Mouse (Mus musculus) T-helper 2 cell (primary cell): ENCODE measurements at regions not wholly inside any gene's neighbourhood (a gene's known extent, or its start where the extent isn't known, plus 50 kb on each side); places are given as distances from the start of the nearest gene placed in this dataset.

ENCODE experiments used
- in situ Hi-C: fragments of 300-600 bp; cut with MboI, MseI; formaldehyde crosslinking; loops from one replicate; pipeline ENCODE4 v1.15.1; 2025; ENCODE audit warnings: high pct_unique_total_duplicates

DNA sequence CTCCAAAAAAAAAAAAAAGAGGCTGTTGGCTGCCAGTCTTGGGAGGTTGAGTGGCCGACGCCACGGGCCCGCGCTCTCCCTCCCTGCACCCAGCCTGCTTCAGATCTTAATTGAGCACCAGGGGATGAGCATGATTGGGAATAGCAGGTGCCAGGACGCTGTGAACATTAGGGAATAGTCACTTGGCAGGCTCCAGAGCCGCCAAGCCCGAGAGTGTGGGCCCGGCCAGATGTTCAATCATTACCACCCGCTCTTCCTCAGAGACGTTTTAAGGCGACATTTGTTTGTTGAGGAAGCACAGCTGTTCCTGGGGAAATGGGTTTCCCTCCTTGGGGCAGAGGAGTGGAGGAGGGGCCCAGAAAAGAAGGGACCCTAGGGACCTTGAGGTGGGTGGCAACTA, 94.0 kb upstream of the Smad3 start:
- in situ Hi-C loops, result loop anchor here (5.0 kb wide), 1 partner anchor 715 kb away; no protein-coding TSS in a partner anchor

DNA sequence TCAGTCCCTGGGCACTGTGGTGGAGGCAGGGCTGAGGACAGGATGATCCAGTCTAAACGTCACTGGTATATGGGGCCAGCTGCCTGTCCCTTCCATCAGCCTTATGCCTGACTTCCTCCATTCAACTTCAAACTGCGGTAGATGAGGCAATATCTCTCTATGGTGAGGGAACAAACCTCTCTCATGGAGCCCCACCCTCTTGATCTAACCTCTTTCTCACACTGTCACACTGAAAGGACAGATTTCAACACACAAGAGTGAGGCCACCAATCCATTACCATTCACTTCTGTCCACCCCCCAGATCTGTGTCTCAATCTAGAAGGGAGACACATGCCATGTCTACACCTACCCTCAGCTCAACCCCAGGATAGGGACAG, 92.5 kb upstream of the Smad3 start:
- in situ Hi-C loops, result loop anchor here (5.0 kb wide), 1 partner anchor 713 kb away; no protein-coding TSS in a partner anchor

DNA sequence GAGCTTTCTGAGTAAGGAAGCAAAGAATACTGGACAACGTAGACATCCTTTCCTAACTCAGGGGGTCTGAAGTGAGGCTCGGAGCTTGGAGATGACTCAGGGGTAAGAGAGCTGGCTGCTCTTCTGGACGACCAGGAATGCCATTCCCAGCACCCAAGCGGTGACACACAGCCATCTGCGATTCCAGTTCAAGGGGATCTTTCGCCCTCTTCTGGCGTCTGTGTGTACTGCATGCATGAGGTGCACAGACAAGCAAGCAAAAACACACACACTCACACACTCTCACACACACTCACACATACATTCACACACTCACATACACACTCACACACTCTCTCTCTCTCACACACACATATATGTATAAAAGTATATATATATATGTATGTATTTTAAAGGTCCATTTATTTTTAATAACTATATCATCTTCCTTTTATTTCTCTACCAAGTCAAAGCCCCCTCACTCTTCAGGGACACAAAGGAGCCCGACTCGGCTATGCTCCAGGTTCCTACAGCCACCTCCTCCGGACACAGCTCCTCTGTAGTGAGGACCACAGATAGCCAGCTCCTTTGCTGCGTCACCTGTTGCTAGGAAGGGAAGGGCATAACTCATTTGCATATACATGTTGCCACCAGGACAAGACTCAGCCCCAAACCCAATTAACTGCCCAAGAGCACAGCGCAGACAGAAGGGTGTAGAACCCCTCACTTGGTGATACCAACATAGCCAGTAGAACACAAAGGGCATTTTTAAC, 91.9 kb upstream of the Smad3 start:
- in situ Hi-C loops, result loop anchor here (5.0 to 10.0 kb wide), 2 partner anchors 205 to 712 kb away; no protein-coding TSS in a partner anchor

DNA sequence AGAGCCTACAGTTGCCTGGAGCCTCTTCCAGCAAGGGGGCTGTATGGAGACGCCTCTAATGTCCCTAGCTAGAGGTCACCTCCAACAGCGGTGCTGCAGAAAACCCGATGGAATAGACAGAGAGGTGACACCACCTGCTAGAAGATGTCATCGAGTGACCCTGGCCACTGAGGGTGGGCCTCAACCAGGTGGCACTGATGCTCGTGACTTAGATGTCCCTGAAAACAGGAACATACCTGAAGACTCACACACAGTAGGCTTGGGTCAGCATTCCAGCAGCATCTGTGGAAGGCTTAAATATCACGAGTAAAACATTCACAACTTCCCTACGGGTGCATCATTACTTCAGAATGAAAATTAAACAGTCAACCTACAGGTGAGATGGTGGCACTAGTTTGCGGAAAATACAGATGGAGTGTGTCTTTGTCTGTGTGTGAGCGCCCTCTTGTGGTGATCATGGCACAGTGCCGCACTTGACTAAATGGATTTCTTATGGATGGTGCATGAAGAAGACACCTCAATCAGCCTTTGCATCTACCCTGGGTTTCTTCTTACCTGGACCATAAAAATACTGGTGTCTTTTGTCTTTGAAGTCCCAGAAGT, 86.2 kb upstream of the Smad3 start:
- in situ Hi-C loops, result loop anchor here (10.0 kb wide), 1 partner anchor 199 kb away; no protein-coding TSS in a partner anchor

DNA sequence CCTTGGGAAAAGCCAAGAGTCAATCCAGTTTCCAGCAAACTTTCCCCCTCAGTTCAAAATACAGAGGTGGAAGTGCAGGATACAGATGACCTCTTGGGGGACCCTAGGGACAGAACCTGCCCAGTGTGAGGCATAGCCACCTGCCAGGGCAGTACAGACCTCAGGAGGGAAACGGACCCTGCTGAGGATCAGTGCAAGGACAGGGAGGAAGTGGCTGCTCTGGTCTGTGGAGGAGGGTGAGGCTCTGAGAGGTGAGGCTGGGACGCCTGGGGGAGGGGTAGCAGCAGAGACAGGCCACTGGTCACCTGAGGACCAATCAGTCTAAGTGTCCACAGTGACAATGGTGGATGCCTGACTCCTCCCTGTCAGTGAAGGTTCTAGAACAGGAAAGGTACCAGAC, 85.6 kb upstream of the Smad3 start:
- in situ Hi-C loops, result loop anchor here (10.0 kb wide), 1 partner anchor 199 kb away; no protein-coding TSS in a partner anchor

- in situ Hi-C loops, result loop anchor here (10.0 kb wide), 1 partner anchor 196 kb away; no protein-coding TSS in a partner anchor
Measured at GRCm38 (mm10) chr9:63841102-63841501, 83.3 kb upstream of the Smad3 start.

- in situ Hi-C loops, result no loop called here
Measured at GRCm38 (mm10) chr9:63838996-63839772, 81.4 kb upstream of the Smad3 start.

DNA sequence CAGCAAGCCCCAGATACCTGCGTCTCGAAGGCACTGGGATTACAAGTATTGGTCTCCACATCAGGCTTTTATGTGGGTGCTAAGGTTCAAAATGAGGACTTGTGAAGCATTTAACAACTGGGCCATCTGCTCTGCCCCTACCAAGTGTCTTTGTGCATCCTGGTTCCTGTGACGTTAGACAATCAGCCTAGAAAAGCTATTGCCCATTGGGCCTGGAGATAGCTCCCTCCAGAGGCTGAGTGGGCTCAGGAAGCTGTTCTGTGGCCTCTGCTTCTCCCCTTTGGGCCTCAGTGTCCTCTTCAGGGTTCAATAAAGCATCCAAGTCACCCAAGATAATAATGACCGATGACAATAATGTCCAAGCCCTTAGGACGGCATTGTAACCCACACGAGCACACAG, 79.8 kb upstream of the Smad3 start:
- in situ Hi-C loops, result no loop called here

- in situ Hi-C loops, result no loop called here
Measured at GRCm38 (mm10) chr9:63836565-63837284, 78.9 kb upstream of the Smad3 start.

DNA sequence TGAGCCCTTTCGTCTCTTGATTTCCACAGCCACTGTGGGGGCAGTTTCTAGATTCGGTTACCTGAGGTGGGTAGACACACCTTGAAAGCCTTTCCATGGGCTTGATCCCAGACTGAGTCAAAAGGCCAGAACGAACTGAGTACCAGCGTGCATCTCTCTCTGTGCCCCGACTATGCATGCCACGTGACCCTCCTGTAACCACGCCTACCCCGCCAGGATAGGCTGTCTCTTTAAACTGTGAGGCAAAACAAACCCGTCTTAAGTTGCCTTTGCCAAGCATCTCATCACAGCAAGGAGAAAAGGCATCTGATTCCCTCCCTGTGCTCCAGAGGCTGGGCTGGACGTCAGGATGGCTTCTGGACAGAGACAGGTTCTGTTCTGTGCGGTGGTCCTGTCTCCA, 78.2 kb upstream of the Smad3 start:
- in situ Hi-C loops, result no loop called here

DNA sequence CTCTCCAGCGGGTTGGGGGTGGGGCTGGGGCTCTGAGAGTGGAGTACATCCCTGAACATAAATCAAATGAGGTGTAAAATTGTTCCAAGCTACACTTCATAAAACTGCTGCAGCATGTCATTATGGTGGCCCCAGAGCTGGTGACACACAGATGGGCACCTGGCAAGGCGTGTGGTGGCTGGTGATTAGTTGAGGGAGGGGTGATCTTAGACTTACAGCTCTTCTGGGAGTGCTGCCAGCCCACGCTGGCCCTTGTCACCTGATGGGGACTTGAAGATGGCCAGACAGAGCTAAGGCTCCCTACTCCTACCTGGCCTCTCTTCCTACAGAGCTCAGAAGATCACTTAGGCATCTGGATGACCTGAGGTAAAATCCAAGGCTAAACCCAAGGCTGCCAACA, 76.6 kb upstream of the Smad3 start:
- in situ Hi-C loops, result no loop called here

GRCm38 (mm10) chr9:63818163-63818562, 60.4 kb upstream of the Smad3 start:
- in situ Hi-C loops, result no loop called here

DNA sequence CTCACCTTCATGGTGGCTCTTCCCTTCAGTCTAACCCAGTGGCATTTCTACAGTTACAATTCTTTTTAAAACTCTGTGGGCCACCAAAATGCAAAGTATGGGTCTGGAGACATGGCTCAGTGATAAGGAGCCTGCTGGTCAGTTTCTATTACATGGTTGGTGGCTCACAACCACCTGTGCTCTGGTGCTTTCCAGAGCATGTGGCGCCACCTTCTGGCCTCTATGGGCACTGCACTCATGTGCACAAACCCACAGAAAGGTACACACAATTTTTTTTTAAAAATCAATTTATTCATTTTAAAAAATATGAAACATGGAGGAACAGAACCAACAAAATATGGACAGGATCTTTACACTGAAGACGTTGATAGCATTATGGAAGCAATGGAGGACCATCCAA, 58.7 kb upstream of the Smad3 start:
- in situ Hi-C loops, result no loop called here

- in situ Hi-C loops, result no loop called here
Measured at GRCm38 (mm10) chr9:63809901-63810587, 52.2 kb upstream of the Smad3 start.
